Mouse (Mus musculus) A20 (cell line): ENCODE results near the gene Calm2.

ENCODE experiments used
- DNase-seq: peaks from one replicate; pipeline ENCODE4 v3.0.0-alpha.2; 2011; ENCODE audit warnings: low read depth, low spot score

Gene Calm2

GRCm38 (mm10) chr17:87403462-87403861 lies 43.3 kb downstream of the Calm2 start:
- DNase-seq, result no peak

GRCm38 (mm10) chr17:87402444-87402843 lies 44.3 kb downstream of the Calm2 start:
- no peak for DNase-seq

GRCm38 (mm10) chr17:87397088-87397487 lies 49.6 kb downstream of the Calm2 start:
- DNase-seq, result no peak

GRCm38 (mm10) chr17:87391242-87391641 lies 55.5 kb downstream of the Calm2 start:
- no peak for DNase-seq

- DNase-seq, result peak; percentile 67
Measured at GRCm38 (mm10) chr17:87387068-87387467, 59.7 kb downstream of the Calm2 start.

- no peak for DNase-seq
Measured at GRCm38 (mm10) chr17:87385835-87386234, 60.9 kb downstream of the Calm2 start.
